Mouse (Mus musculus) E14TG2a.4 (cell line): ENCODE data around the gene Pmm1.

Experiments used
- H3K27me3 ChIP-seq: 2 replicates; pipeline ENCODE4 v1.6.1; 2014; ENCODE audit warnings: low read length, control low read depth; ENCODE audit not compliant: insufficient read depth
- H3K36me3 ChIP-seq: 2 replicates; pipeline ENCODE4 v1.6.1; 2014; ENCODE audit warnings: low read length, control low read depth; ENCODE audit not compliant: insufficient read depth
- H3K4me1 ChIP-seq: replicated peaks from 2 replicates; pipeline ENCODE4 v1.6.1; 2014; ENCODE audit warnings: low read depth, low read length, control low read depth
- H3K4me3 ChIP-seq: replicated peaks from 2 replicates; pipeline ENCODE4 v1.5.1; 2014; ENCODE audit warnings: mild to moderate bottlenecking, low read length
- H3K9me3 ChIP-seq: 2 replicates; pipeline ENCODE4 v1.6.1; 2014; ENCODE audit warnings: low read length, control low read depth
- CTCF ChIP-seq: conservative IDR thresholded peaks from 2 replicates; pipeline ENCODE4 v1.5.1; 2014; ENCODE audit warnings: low read length
- NANOG ChIP-seq: IDR thresholded peaks from 2 replicates; pipeline ENCODE4 v1.6.1; 2014; ENCODE audit warnings: borderline replicate concordance, low read length, mixed read lengths
- POU5F1 ChIP-seq: IDR thresholded peaks from 2 replicates; pipeline ENCODE4 v1.6.1; 2014; ENCODE audit warnings: low read length, borderline replicate concordance

Gene Pmm1

GRCm38 (mm10) chr15:81927741-81928140 is 33.0 kb downstream of the Pmm1 start:
- TF ChIP-seq POU5F1, result no peak
- no peak for TF ChIP-seq NANOG
- no peak for TF ChIP-seq CTCF
- Histone ChIP-seq H3K27me3 (no peaks in the 10 kb centered on the region; the same call in 1 of the 2 replicates), H3K36me3 (peaks cover 20% of the 10 kb centered on the region), H3K9me3 (no peaks in the 10 kb centered on the region), H3K4me3 (no peak overlapping the region), H3K4me1 (peaks cover 40% of the 10 kb centered on the region)

GRCm38 (mm10) chr15:81926446-81926822 is 34.3 kb downstream of the Pmm1 start:
- no peak overlapping the region for H3K4me3 ChIP-seq
- H3K9me3 ChIP-seq, result no peaks in the 10 kb centered on the region
- TF ChIP-seq NANOG (no peak), CTCF (no peak), POU5F1 (no peak)
- H3K4me1 ChIP-seq, result peaks cover 45% of the 10 kb centered on the region
- H3K36me3 ChIP-seq, result peaks cover 34% of the 10 kb centered on the region
- no peaks in the 10 kb centered on the region for H3K27me3 ChIP-seq

- TF ChIP-seq CTCF, result no peak
- TF ChIP-seq NANOG, result no peak
- TF ChIP-seq POU5F1, result no peak
- Histone ChIP-seq H3K36me3 (peaks cover 39% of the 10 kb centered on the region), H3K4me3 (peak within 1 kb of the TSS; percentile 96), H3K27me3 (no peaks in the 10 kb centered on the region), H3K4me1 (peaks cover 51% of the 10 kb centered on the region), H3K9me3 (no peaks in the 10 kb centered on the region)
Measured at GRCm38 (mm10) chr15:81925760-81926445, 34.8 kb downstream of the Pmm1 start, which contains the start of gene Polr3h. Gene Polr3h (minus strand): TSS chr15:81926240.

- Histone ChIP-seq H3K36me3 (peaks cover 46% of the 10 kb centered on the region), H3K4me1 (peaks cover 59% of the 10 kb centered on the region), H3K27me3 (no peaks in the 10 kb centered on the region), H3K9me3 (no peaks in the 10 kb centered on the region), H3K4me3 (peak overlapping the region; percentile 96)
- no peak for TF ChIP-seq CTCF
- no peak for TF ChIP-seq NANOG
- no peak for TF ChIP-seq POU5F1
Measured at GRCm38 (mm10) chr15:81924933-81925332, 35.8 kb downstream of the Pmm1 start.

GRCm38 (mm10) chr15:81921255-81921654 is 39.5 kb downstream of the Pmm1 start:
- Histone ChIP-seq H3K4me1 (peaks cover 86% of the 10 kb centered on the region), H3K4me3 (no peak overlapping the region), H3K9me3 (no peaks in the 10 kb centered on the region), H3K36me3 (peaks cover 82% of the 10 kb centered on the region), H3K27me3 (no peaks in the 10 kb centered on the region)
- TF ChIP-seq NANOG (no peak), CTCF (no peak), POU5F1 (no peak)

GRCm38 (mm10) chr15:81920546-81921217 is 40.0 kb downstream of the Pmm1 start:
- no peak overlapping the region for H3K4me3 ChIP-seq
- H3K4me1 ChIP-seq, result peaks cover 91% of the 10 kb centered on the region
- no peaks in the 10 kb centered on the region for H3K9me3 ChIP-seq

GRCm38 (mm10) chr15:81919062-81919461 is 41.7 kb downstream of the Pmm1 start:
- Histone ChIP-seq H3K27me3 (no peaks in the 10 kb centered on the region), H3K36me3 (peaks cover 95% of the 10 kb centered on the region), H3K4me1 (peaks cover 89% of the 10 kb centered on the region), H3K4me3 (no peak overlapping the region), H3K9me3 (no peaks in the 10 kb centered on the region)
- TF ChIP-seq NANOG (no peak), CTCF (no peak), POU5F1 (no peak)

More at GRCm38 (mm10) chr15:81920546-81921217, 40.0 kb downstream of the Pmm1 start:
- no peaks in the 10 kb centered on the region for H3K27me3 ChIP-seq
- H3K36me3 ChIP-seq, result peaks cover 88% of the 10 kb centered on the region
- TF ChIP-seq CTCF (no peak), POU5F1 (no peak), NANOG (no peak)

- Histone ChIP-seq H3K36me3 (peaks cover 96% of the 10 kb centered on the region), H3K9me3 (no peaks in the 10 kb centered on the region), H3K4me3 (no peak overlapping the region), H3K27me3 (no peaks in the 10 kb centered on the region), H3K4me1 (peaks cover 83% of the 10 kb centered on the region)
- TF ChIP-seq CTCF (peak; percentile 78), POU5F1 (no peak), NANOG (no peak)
Measured at GRCm38 (mm10) chr15:81917621-81918463, 42.9 kb downstream of the Pmm1 start.
